Mouse (Mus musculus) heart, adult 8-10 months (tissue): ENCODE measurements around the gene Olfr1437. TPM values are rescaled to one million over a fixed set of nuclear protein-coding genes. Genes with fewer than 3 reads are reported as not detected.
"Not testable (repeated sequence)": the region's sequence is repeated elsewhere in the genome, so short reads cannot be mapped to it uniquely, and the experiment has no call there.

Experiments used
- DNase-seq: peaks from one replicate; pipeline ENCODE4 v3.0.0; 2022; ENCODE audit warnings: low spot score
- total RNA-seq, 4 experiments: library from RNA; stranded (reverse); gene quantifications; 2 replicates each; pipeline ENCODE4 v1.2.4; 2022

Olfr1437 gene
- not detected for total RNA-seq

GRCm38 (mm10) chr19:12325001-12325400 lies at the start of gene Olfr1437:
Olfr1437 (minus strand) TSS chr19:12325101.
- no peak for DNase-seq

GRCm38 (mm10) chr19:12374465-12375025 lies 49.6 kb upstream of the Olfr1437 start:
- DNase-seq = no peak

GRCm38 (mm10) chr19:12373004-12373403 lies 48.1 kb upstream of the Olfr1437 start:
- no peak for DNase-seq

- DNase-seq = no peak
These were observed 10.9 kb upstream of the Olfr1437 start, which contains the start of gene Olfr1438-ps1 for GRCm38 (mm10) chr19:12335810-12336209. Olfr1438-ps1 (minus strand) TSS chr19:12335910.

- DNase-seq = not testable (repeated sequence)
These were observed 25.9 kb downstream of the Olfr1437 start, which contains the start of gene Olfr1436 for GRCm38 (mm10) chr19:12299030-12299429. Olfr1436 (minus strand) TSS chr19:12299130.

GRCm38 (mm10) chr19:12292979-12293378 lies 31.9 kb downstream of the Olfr1437 start:
- no peak for DNase-seq

- no peak for DNase-seq
These were observed 45.3 kb downstream of the Olfr1437 start, which contains the start of gene Olfr1434 for GRCm38 (mm10) chr19:12279554-12279953. Olfr1434 (plus strand) TSS chr19:12279854.

Other genes with a start within 250 kb of the Olfr1437 start
- gene Olfr1425, start 247.4 kb downstream of the Olfr1437 start, total RNA-seq = not detected
- not detected for gene Olfr1426, start 233.1 kb downstream of the Olfr1437 start, total RNA-seq
- gene Olfr1427, start 221.8 kb downstream of the Olfr1437 start, total RNA-seq = not detected
- not detected for gene Olfr1428, start 209.2 kb downstream of the Olfr1437 start, total RNA-seq
- gene Olfr76, start 201.9 kb downstream of the Olfr1437 start, total RNA-seq = not detected
- gene Olfr1555-ps1, start 155.0 kb downstream of the Olfr1437 start, total RNA-seq = not detected
- not detected for gene Olfr1431, start 124.5 kb downstream of the Olfr1437 start, total RNA-seq
- not detected for gene Olfr1432, start 92.5 kb downstream of the Olfr1437 start, total RNA-seq
- not detected for gene Olfr262, start 83.4 kb downstream of the Olfr1437 start, total RNA-seq
- gene Olfr235, start 64.1 kb downstream of the Olfr1437 start, total RNA-seq = not detected
- gene Olfr1434, start 45.2 kb downstream of the Olfr1437 start, total RNA-seq = not detected
- gene Olfr1436, start 26.0 kb downstream of the Olfr1437 start, total RNA-seq = not detected
- not detected for gene Olfr1438-ps1, start 10.8 kb upstream of the Olfr1437 start, total RNA-seq
- gene Olfr1440, start 62.2 kb upstream of the Olfr1437 start, total RNA-seq = not detected
- gene Olfr1441, start 92.3 kb upstream of the Olfr1437 start, total RNA-seq = not detected
- not detected for gene Pfpl, start 102.8 kb upstream of the Olfr1437 start, total RNA-seq
- 10 to 100 TPM in 1 of 4 experiments, 1 to 10 TPM in 3; 5.5 to 14.8 (median 6.2) TPM for gene Mpeg1, start 135.7 kb upstream of the Olfr1437 start, total RNA-seq
- gene Dtx4, start 176.4 kb upstream of the Olfr1437 start, total RNA-seq = 1 to 10 TPM; 4.1 to 5.4 (median 4.7) TPM
- 1 to 10 TPM; 2.6 to 6.7 (median 3.8) TPM for gene Fam111a, start 220.6 kb upstream of the Olfr1437 start, total RNA-seq